Mouse (Mus musculus) hindbrain, embryonic 16.5 days (tissue): ENCODE data around the gene Ins2. TPM values are rescaled to one million over a fixed set of nuclear protein-coding genes. Genes with fewer than 3 reads are reported as not detected.

Source experiments
- ATAC-seq: fragments of 200-750 bp; cut with Nextera tagmentation; 2 replicates; pipeline ENCODE4 v1.8.0; 2017; ENCODE audit warnings: moderate TSS enrichment, moderate library complexity
- H3K27ac ChIP-seq: fragments of 300-500 bp; sonication (generic); 2 replicates; pipeline ENCODE4 v1.5.1; 2014; ENCODE audit warnings: low read depth, mild to moderate bottlenecking, control low read depth, low read length, moderate library complexity
- H3K27me3 ChIP-seq: fragments of 300-500 bp; sonication (generic); replicated peaks from 2 replicates; pipeline ENCODE4 v1.6.1; 2014; ENCODE audit warnings: low read length; ENCODE audit not compliant: control insufficient read depth, insufficient read depth
- H3K36me3 ChIP-seq: fragments of 300-500 bp; sonication (generic); 2 replicates; pipeline ENCODE4 v1.6.1; 2014; ENCODE audit warnings: mild to moderate bottlenecking, low read length, moderate library complexity, mixed read lengths; ENCODE audit not compliant: control insufficient read depth, insufficient read depth
- H3K4me1 ChIP-seq: fragments of 300-500 bp; sonication (generic); 2 replicates; pipeline ENCODE4 v1.6.1; 2014; ENCODE audit warnings: low read depth, low read length; ENCODE audit not compliant: control insufficient read depth, insufficient read depth
- H3K4me2 ChIP-seq: fragments of 300-500 bp; sonication (generic); 2 replicates; pipeline ENCODE4 v1.6.1; 2014; ENCODE audit warnings: mild to moderate bottlenecking, low read length, control low read depth, moderate library complexity
- H3K4me3 ChIP-seq: fragments of 300-500 bp; sonication (generic); 2 replicates; pipeline ENCODE4 v1.5.1; 2014; ENCODE audit warnings: mild to moderate bottlenecking, low read length, control low read depth, moderate library complexity
- H3K9ac ChIP-seq: fragments of 300-500 bp; sonication (generic); 2 replicates; pipeline ENCODE4 v1.6.1; 2014; ENCODE audit warnings: low read depth, mild to moderate bottlenecking, control low read depth, low read length, moderate library complexity
- H3K9me3 ChIP-seq: fragments of 300-500 bp; sonication (generic); 2 replicates; pipeline ENCODE4 v1.6.1; 2014; ENCODE audit warnings: mild to moderate bottlenecking, low read length, moderate library complexity; ENCODE audit not compliant: control insufficient read depth
- WGBS: fragments of 180-500 bp; shearing (Covaris S2); extraction: QIAGEN DNeasy Blood & Tissue Kit; methylation state at CpG from one replicate; pipeline ENCODE4 v1.1.7; 2014; 5-methylcytosine and 5-hydroxymethylcytosine counted together
- polyA plus RNA-seq: library from polyadenylated mRNA; unstranded; fragments of >200 nt; fragmentation: Nextera tagmentation; extraction: Ambion mirVana; gene quantifications from 2 replicates; pipeline ENCODE4 v1.2.1, GENCODE M21; 2015

The Ins2 gene
- 3.1 and 3.4 TPM in 2 replicates for polyA plus RNA-seq

DNA sequence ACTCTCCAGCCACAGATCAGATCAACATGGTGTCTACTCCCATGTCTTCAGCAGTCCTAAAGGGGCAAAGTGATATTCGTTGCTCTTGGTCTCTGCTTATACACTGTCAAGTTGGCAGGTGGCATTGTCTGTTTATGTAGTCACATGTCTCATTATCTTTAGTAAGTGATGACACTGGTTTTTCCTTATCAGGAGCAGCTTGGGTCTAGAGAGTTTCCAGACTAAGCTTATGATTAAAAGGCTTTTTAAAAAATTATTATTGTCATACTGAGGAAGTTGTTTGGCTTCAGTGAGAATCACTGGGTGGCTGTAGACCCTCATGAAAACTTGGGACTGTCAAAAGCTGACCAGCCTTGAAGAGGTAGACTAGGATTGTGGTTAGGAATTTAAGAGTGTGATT is at the start of gene Ins2:
Ins2 (minus strand) TSS at position 101 of the 400 bp plus-strand sequence.
- no peaks in the 10 kb centered on the region for H3K4me1 ChIP-seq
- no peak within 1 kb of the TSS for H3K4me2 ChIP-seq
- no peak within 1 kb of the TSS for H3K9ac ChIP-seq
- no peak within 1 kb of the TSS for H3K27ac ChIP-seq
- H3K9me3 ChIP-seq = no peaks in the 10 kb centered on the region
- 86% methylated on average over 1 of the region's 1 CpGs for WGBS
- no peak within 1 kb of the TSS for H3K4me3 ChIP-seq
- no peaks in the 10 kb centered on the region for H3K36me3 ChIP-seq
- no peaks in the 10 kb centered on the region for H3K27me3 ChIP-seq
- no peak for ATAC-seq

DNA sequence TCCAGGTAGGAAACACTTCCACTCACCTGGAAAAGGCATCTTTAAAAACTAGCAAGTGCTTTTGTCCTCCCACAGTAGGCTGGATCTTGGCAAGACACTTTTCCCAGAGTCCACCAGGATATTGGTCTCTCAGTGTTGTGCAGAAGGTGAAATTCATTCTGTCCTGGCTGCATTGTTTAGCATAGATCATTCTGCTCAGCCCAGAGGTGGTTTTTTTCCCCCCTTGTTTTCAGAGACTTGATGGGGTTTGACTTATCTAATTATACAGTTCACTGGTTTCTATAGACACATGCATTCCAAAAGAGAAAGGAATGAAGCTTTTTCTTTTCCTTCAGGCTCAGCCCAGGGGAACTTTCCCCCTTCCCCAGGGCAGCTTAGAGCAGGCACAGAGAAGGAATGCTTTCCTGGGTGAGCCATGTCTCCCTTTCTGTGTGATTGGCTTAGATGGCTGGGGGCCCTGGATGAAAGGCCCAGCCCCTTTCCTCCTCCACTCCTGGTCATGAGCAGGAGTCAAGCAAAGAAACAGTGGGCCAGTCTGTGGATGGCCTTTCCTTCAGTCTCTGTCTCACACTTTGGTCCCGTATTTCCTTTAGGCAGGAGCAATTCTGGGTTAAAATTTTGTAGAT is 49.6 kb upstream of the Ins2 start:
- no peak overlapping the region for H3K4me2 ChIP-seq
- no peaks in the 10 kb centered on the region for H3K27me3 ChIP-seq
- no peak overlapping the region for H3K9ac ChIP-seq
- no peak overlapping the region for H3K27ac ChIP-seq
- no peak overlapping the region for H3K4me3 ChIP-seq
- no peak for ATAC-seq
- no peaks in the 10 kb centered on the region for H3K9me3 ChIP-seq
- 29% methylated on average over 1 of the region's 1 CpGs for WGBS
- H3K36me3 ChIP-seq = no peaks in the 10 kb centered on the region
- 0 out of 2 replicates have a peak, but pooled peaks cover 2% of the 10 kb centered on the region for H3K4me1 ChIP-seq

DNA sequence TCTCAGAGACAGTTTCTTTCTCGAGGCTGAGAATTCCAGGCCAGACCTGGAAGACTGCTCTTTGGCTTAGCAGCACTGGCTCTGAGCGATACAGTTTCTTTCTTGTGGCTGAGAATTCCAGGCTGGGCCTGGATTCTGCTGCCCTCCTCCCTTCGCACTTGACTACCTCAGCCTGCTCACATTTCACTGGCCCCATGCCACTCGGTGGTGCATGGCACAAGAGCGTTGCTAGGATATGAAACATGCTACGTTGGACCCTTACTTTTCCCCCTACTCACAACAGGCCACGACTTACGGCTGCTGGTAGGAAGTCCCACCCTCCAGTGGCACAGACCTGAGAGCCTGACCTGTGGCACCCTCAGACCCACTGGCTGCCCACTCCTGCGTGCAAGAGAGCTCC is 46.5 kb upstream of the Ins2 start:
- no peak overlapping the region for H3K27ac ChIP-seq

DNA sequence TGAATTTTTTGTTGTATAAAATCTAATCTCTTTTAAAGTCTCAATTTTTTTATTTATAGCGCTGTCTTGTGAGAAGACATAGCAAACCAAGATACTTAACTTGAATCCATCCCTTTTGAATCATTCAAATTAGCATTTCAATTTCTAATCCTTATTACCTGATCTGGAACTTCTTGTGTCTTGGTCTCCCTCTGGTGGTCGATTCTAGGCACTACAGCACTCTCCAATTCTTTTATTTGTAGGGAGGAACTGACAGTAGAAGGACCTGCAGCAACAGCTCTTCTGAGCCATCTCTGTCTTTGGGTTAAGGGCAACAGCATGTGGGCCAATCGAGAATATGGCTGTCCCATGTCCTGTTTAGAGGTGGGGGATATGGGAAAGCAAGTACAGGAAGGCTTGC is 5.4 kb downstream of the Ins2 start:
- no peak overlapping the region for H3K9ac ChIP-seq
- no peak overlapping the region for H3K27ac ChIP-seq
- WGBS = 10% methylated on average over 3 of the region's 3 CpGs
- ATAC-seq = no peak
- no peak overlapping the region for H3K4me2 ChIP-seq
- no peak overlapping the region for H3K4me3 ChIP-seq
- no peaks in the 10 kb centered on the region for H3K9me3 ChIP-seq
- H3K36me3 ChIP-seq = no peaks in the 10 kb centered on the region
- no peaks in the 10 kb centered on the region for H3K4me1 ChIP-seq
- H3K27me3 ChIP-seq = no peaks in the 10 kb centered on the region

More for the DNA sequence above, 46.5 kb upstream of the Ins2 start:
- H3K4me3 ChIP-seq = no peak overlapping the region
- H3K4me2 ChIP-seq = no peak overlapping the region
- ATAC-seq = no peak
- no peaks in the 10 kb centered on the region for H3K27me3 ChIP-seq
- no peaks in the 10 kb centered on the region for H3K36me3 ChIP-seq
- WGBS = 57% methylated on average over 9 of the region's 9 CpGs
- H3K4me1 ChIP-seq = 0 out of 2 replicates have a peak, but pooled peaks cover 2% of the 10 kb centered on the region
- H3K9ac ChIP-seq = no peak overlapping the region
- no peaks in the 10 kb centered on the region for H3K9me3 ChIP-seq

DNA sequence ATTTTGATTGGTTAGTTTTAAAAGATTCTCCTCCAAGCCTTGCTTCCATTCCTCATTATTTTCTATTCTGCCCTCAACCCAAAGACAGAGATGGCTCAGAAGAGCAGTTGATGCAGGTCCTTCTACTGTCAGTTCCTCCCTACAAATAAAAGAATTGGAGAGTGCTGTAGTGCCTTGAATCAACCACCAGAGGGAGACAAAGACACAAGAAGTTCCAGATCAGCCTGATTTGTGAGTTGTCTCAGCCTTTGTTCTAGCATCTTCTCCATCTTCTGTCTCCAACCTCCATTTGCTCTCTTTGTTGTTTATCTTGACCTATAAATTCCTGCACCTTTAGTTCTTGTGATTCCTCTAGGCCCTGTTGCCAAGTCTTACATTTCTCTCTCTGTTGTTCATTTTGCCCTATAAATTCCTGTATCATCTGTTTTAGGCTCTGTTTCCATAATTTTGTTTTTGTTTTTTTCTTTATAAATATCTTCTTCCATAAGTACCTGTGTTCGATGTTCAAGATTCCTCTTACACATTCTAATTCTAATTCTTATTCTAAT is 6.2 kb downstream of the Ins2 start:
- Histone ChIP-seq H3K4me2 (no peak overlapping the region), H3K27me3 (no peaks in the 10 kb centered on the region), H3K4me3 (no peak overlapping the region), H3K9me3 (no peaks in the 10 kb centered on the region), H3K27ac (no peak overlapping the region), H3K9ac (no peak overlapping the region), H3K4me1 (no peaks in the 10 kb centered on the region), H3K36me3 (no peaks in the 10 kb centered on the region)
- no peak for ATAC-seq
- 72% methylated on average over 1 of the region's 1 CpGs for WGBS

DNA sequence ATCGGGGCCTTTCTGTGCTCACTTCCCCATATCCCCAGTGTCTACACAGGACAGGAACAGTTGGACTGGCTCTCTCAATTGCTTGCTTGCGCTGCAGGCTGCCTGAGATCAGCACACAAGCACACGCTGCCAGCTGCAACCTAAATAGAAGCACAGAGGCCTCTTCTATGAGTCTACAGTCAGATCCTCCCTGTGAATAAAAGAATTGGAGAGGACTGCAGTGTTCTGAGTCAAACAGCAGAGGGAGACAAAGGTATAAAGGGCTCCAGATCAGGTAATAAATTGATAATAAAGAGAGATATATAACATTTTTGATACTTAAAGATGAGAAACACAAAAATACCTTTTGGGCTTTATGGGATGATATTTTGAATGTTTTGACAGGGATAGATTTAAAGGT is 17.2 kb downstream of the Ins2 start:
- 57% methylated on average over 3 of the region's 3 CpGs for WGBS
- no peaks in the 10 kb centered on the region for H3K9me3 ChIP-seq
- H3K4me3 ChIP-seq = no peak overlapping the region
- no peaks in the 10 kb centered on the region for H3K36me3 ChIP-seq
- no peaks in the 10 kb centered on the region for H3K4me1 ChIP-seq
- no peak for ATAC-seq
- H3K9ac ChIP-seq = no peak overlapping the region
- no peaks in the 10 kb centered on the region for H3K27me3 ChIP-seq
- no peak overlapping the region for H3K4me2 ChIP-seq
- H3K27ac ChIP-seq = no peak overlapping the region

DNA sequence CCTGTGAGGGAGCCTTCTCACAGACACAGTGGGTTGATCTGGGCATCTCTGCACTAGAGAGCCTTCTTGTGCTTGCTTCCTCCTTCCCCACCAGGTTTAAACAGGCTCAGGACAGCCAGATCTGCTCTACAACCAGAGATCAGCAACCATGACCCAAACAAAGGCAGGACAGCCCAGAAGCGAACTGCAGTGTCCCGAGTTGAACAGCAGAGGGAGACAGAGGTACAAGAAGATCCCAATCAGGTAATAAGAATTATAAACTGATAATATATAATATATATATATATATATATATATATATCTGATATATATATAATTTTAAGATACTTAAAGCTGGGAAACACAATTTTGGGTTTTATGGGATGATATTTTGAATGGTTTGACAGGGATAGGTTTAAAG is 22.5 kb downstream of the Ins2 start:
- H3K9me3 ChIP-seq = no peaks in the 10 kb centered on the region
- no peaks in the 10 kb centered on the region for H3K36me3 ChIP-seq
- no peak overlapping the region for H3K27ac ChIP-seq
- H3K9ac ChIP-seq = no peak overlapping the region
- ATAC-seq = no peak
- no peak overlapping the region for H3K4me3 ChIP-seq
- no peaks in the 10 kb centered on the region for H3K27me3 ChIP-seq
- 6% methylated on average over 2 of the region's 2 CpGs for WGBS
- no peak overlapping the region for H3K4me2 ChIP-seq
- no peaks in the 10 kb centered on the region for H3K4me1 ChIP-seq

DNA sequence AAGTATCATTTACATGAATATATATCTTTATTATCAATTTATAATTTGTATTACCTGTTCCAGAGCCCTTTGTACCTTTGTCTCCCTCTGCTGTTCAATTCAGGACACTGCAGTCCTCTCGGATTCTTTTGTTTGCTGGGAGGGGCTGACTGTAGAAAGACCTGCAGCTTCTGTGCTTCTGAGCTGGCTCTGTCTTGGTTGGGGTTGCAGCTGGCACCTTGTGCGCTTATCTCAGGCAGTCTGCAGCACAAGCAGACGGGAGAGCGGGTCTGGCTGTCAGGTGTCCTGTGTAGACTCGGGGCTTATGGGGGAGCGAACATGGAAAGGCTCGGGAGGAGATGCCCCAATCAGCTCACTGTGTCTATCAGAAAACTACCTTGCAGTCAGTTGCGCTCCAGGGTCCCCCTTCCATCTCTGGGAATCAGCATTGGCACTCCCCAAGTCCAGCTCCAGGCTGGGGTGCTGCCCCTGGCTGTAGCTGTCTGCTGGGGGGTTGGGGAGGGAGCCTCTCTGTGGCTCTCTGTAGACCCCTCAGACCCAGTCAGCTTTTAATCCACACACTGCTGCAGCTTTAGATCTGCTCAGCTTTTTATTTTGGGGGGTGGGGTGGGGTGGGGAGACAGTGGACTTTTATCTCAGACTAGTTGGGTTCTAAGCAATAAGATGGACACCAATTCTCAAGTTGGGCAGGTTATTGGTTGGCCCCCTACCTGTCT is 28.2 kb downstream of the Ins2 start:
- Histone ChIP-seq H3K4me3 (peak overlapping the region; percentile 33), H3K27ac (no peak overlapping the region), H3K4me2 (peak overlapping the region; percentile 62), H3K9me3 (no peaks in the 10 kb centered on the region), H3K27me3 (no peaks in the 10 kb centered on the region), H3K4me1 (peaks cover 2% of the 10 kb centered on the region; the same call in 1 of the 2 replicates), H3K9ac (peak overlapping the region; percentile 73), H3K36me3 (no peaks in the 10 kb centered on the region)
- 13% methylated on average over 8 of the region's 8 CpGs for WGBS
- peak; percentile 17; the same call in 1 of the 2 replicates for ATAC-seq

DNA sequence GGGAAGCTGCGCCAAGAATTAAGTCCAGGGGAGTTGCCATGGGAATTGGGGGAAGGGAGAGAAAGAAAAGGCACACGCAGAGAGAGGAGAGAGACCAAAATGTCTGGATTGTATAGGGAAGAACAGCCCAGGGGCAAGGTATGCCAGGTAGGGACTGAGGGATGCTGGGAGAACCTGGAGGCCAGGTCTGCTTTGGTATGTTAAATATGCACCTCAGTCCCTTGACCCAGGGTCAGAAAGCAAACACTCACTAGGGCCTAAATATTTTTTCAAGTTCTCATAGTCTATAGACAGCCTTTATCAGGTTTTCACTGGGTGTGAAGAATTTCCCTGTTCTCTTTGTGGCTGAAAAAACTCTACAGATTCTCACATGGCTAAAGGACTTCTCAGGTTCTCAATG is 36.3 kb downstream of the Ins2 start:
- no peak overlapping the region for H3K9ac ChIP-seq
- no peaks in the 10 kb centered on the region for H3K27me3 ChIP-seq
- no peaks in the 10 kb centered on the region for H3K9me3 ChIP-seq
- no peaks in the 10 kb centered on the region for H3K4me1 ChIP-seq
- no peaks in the 10 kb centered on the region for H3K36me3 ChIP-seq
- H3K27ac ChIP-seq = no peak overlapping the region
- no peak overlapping the region for H3K4me2 ChIP-seq
- no peak overlapping the region for H3K4me3 ChIP-seq
- ATAC-seq = no peak
- WGBS = 71% methylated on average over 2 of the region's 2 CpGs
